Mouse (Mus musculus): Measurements from ENCODE around the gene Shkbp1.

Shkbp1 gene

DNA sequence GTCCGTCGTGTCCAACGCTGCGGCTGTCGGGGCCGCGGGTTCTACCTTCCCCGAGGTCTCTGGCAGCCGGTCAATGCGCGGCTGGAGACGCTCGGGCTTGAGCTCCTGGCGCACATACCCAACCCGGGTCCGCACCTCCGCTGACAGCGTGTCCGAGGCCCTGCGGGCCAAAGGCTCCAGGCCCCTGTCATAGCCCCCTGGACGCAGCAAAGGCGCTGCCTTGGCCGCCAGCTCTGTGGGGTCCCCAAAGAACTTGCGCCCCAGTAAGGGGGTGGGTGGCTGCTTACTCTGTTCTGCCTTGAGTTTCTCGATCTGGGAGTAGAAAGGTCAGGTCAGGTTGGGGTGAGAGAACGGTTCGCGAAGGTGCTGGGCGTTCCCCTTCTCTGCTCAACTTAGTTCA lies 8.6 kb upstream of the Shkbp1 start:
- no peak for DNase-seq

DNA sequence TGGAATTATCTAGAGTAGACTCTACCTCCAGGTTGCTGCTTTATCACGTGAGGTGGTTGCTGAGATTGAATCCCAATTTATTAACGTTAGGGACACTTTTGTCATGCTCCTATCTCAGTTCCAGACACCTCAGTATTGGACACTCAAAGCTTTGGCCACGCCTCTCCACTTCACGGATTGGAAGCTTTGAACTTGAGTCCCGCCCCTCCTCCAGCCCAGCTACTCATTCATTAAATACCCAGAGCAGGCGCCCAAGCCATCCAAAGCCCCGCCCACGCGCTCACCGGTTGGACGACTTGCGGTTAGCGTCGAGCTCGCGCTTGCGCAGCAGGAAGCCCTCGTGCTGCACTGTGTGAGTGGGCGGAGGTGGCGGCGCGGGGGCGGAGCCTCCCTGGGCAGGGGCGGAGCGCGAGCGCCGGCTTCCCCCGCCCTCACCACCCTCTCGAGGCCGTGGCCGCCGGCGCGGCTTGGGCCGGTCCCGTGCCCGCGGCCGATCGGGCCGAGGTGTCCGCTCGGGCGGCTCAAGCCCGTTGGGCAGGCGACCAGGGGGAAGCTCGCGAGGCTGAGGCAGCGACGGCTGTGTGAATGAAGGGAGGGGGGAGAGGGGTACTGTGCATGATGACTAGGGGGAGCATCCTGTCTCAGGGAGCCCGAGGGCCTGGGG lies 5.6 kb upstream of the Shkbp1 start:
- peak; percentile 99 for DNase-seq

DNA sequence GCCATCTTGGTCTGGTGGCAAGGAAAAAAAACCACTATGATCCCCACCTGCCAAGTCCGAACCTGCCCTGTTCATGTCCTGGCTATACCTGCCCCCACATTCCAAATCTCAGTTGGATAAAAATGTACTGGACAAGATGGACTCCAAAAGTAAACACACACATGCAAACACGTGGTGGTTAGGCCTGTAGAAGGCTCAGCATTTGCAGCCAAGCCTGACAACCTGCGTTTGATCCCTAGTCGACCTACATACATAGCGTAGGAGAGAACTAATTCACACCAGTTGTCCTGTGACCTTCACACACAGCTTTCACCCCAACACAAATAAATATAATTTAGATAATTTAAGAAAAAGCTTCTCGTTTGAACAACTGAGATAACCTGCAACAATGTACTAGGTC lies 4.9 kb upstream of the Shkbp1 start:
- DNase-seq: no peak

DNA sequence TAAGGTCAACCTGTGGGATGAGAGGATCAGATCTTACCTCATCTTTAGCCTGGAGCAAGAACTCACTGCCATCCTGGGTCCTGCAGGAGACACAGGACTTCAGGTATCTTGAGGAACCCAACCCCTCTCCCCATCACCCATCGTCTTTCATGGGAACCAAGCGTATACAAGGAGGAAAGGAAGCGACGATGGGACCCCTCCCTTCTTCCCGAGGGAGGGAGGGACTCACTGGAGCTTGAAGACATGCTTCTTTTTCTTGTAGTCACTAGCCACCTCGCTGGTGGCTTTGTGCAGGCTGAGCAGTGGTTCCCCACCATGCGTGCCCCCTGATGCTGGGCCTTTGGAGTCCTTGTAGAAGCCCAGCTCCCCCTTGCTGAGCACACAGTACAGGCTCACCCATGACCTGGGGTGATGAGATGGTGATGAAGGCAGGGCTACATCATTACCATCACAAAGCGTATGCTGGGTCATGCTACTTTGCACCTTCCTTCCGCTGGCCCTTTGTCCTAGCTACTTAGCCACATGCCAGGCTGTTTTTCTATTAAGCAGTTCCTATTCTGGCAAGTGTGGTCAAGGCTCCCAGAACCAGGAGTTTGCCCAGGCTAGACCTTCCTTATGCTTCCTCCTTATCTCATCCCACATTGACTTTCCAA lies 4.0 kb upstream of the Shkbp1 start:
- no peak for DNase-seq

DNA sequence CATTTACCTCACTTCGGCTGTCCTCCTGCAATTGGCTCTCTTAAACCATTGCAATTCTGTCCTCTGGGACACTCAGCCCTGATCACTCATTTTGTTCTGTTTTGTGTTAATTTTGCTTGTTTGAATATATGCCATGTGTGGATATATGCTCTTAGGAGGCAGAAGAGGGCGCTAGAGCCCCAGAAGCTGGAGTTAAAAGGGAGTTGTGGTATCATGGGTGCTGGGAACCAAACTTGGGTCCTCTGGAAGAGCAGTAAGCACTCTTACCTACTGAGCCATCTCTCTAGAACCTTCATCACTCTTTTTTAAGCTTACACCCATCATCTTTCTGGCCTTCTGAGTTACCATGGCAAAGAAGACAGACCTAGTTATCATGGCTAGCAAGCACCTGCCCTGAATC lies 3.3 kb upstream of the Shkbp1 start:
- DNase-seq: no peak

DNA sequence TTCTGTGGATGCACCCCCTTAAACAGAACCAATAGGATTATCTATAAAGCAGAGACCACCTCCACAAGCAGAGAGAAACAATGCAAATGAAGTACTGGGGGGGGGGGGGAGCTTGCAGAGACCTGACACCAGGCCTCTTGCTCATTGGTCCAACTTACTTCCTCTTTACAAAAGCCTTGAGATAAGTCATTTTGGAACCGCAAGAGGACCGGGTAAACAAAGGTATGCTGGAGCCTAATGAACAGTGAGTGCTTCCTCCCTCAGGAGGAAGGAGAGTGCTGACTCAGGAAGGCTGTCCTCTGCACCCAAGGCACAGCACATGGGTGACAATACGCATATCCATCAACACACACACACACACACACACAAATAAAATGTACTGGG lies 1.8 kb upstream of the Shkbp1 start:
- peak; percentile 39 to 54 for DNase-seq

DNA sequence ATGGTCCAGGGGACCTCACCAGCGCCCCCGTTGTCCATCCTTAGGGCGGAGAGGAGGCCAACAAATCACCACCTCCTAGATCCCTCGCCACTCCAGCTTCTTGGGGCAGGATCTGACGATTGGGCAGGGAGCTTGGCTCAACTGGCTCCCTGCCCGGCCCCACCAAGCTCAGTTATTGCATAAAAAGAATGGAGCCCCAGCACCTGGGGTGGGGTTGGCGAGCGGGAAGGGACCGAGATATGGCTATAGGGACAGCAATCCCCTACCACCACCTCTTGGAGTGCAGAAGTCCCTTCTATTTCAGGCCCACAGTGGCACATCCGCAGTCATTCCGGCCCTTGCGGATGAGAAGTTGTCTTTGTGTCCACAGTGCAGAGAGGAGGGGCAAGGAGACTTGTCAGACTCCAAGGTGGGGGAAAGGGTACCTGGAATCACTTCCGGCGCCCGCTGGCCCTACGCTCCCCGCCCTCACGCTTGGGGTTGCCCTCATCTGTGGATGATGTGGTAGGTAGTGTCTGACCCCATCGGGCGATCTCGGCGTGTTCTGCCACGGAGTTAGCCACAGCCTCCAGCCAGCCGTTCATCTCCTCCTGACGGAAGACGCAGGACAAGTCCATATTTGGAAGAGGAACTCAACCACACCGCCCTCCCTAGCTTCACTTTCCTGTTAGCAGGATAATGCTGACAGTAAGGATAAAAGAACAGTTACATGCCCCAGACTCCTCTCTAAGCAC lies 1.2 kb upstream of the Shkbp1 start, which contains the start of gene Gm20479:
Gene Gm20479, minus strand, starts transcription at position 559 of the 734 bp plus-strand sequence.
- peak; percentile 42 to 49 for DNase-seq

DNA sequence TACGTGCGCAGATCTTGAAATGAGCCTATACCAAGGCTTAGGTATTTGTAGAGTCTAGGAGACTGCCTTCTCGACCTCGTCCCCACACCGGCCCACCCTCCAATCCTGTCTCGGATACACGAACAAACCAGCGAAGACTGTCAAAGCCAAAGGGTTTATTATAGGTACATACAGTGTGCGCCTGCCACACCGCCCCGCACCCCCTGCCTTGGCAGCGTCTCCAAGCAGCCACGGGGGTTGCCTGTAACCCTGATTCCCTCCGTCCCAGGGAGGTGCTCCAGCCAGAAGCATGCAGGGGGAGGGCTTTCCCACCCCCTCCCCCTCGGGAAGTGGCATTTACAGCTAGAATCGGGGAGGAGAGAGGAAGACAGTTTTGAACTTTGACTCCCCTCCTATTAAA lies 429 bp upstream of the Shkbp1 start:
- DNase-seq: peak; percentile 59 to 63

DNA sequence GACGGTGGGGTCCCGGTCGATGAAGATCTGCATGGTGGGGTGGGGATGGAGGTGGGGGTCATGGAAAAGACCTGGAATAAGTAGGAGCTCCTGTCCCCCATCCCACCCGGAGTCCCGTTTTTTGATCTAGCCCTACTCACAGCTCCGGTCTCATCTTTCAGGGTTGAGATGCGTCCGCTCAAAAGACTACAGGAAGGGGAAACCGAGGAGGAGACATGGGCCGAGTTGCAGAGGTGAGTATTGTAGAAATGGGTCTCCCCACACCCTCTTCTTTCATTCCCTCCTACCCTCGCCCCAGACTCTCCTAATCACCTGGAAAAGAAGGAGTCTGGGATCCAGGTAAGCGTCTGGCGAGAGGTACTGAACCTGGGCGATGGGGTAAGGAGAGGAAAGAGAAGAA lies 558 bp downstream of the Shkbp1 start:
- no peak for DNase-seq

DNA sequence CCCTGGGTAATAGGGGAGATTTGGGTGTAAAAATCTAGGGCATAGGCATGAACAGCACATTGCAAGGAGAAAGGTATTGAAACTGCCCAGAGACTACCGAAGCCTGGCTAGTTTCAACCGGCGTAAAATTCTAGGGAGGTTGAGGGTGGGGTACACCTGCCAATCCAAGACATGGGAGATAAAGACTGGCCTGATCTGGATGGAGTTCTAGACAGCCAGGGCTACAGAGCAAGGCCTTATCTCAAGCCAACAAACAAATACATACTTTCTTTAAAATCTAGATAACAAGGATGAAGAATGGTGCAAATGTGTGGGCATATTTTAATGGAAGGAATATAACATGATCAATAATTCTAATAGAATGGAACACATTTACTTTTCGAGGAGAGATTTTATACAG lies 1.0 kb downstream of the Shkbp1 start:
- no peak for DNase-seq

DNA sequence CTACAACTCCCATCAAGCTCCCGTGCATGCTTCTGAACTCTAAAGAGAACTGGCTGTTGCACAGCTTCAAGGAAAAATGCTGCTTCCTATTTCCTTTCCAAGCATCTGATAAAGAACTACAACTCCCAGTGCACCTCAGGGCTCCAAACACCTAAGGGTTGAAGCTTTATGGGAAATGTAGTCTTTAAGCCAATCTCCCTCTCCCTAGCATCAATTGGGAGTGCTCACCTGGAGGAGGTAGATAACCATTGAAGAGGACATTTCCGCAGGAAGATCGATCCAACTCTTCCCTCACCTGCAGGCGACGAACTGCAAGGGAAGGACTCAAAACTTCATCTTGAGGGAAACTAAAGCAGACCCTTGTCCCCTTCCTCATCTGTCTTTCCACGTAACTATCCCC lies 1.7 kb downstream of the Shkbp1 start:
- DNase-seq: no peak

DNA sequence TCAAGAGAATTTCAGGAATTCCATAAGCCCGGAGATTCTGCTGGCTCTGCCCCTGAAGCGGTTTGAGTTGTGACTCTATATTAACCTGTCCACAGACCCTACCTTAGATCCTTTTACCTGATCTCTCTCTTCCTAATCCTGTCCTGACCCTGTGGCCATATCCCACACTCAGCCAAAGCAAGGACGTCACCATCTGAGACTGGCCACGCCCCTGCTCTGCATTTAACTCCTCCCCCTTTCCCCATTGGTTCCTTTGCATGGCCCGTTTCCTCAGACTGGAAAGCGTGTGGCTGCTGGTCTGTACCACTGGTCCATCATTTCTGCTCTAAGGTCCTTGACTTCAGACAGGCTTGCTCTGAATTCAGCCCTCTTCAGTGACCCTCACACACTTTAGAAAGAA lies 10.4 kb downstream of the Shkbp1 start:
- no peak for DNase-seq

DNA sequence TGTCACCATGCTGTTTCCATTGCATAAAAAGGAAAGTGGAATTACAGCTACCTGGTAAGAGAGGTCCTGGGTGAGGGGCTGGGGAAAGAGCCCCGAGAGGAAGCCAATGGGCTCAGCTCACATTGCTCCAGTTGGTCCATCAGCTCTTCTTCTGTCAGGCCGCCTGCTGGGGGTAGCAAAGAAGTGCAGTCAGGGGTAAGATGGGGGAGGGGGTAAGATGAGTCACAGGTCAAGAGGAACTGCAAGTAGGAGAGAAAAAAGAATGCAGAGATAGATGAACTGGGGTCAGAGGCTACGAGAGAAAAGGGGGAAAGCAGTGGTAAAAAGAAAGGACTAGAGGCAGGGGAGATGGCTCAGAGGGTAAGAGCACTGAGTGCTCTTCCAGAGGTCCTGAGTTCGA lies 13.2 kb downstream of the Shkbp1 start:
- DNase-seq: peak; percentile 62 to 66

DNA sequence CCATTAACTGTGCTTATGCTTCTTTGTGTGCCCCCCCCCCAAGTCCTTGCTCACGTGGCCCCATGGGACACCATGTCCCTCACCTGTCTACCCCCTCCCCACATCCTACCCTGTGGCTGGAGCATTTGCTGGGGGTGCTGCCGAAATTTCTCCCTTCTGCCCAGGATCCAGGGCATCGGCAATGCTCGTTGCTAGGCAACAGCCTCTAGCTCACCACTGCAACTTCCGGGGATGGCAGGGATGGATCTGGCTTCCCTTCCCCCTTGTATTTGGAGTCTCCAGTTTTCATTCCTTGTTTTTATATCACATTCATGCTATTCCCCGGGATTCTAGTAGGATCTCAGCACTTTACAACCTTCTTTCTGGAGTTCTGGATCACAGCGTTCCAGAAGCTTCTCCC lies 16.3 kb downstream of the Shkbp1 start:
- DNase-seq: no peak

DNA sequence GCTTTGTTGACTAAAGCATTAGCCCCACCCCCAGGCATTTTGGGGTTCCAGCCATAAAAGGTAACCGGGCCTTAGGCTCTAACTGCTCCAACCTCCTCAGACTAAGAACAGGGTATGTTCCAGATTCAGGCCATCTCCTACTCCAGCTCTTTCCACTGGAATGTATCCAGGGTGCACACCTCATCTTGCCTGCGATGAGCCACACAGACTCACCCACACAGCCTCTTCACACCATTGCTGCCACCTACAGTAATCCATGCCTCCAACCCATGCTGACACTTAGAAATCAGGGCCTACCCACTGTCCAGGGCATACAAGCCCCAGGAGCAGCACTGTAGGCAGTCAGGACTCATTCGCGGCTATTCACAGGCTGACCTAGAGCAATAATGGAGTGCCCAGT lies 16.7 kb downstream of the Shkbp1 start:
- DNase-seq: no peak

DNA sequence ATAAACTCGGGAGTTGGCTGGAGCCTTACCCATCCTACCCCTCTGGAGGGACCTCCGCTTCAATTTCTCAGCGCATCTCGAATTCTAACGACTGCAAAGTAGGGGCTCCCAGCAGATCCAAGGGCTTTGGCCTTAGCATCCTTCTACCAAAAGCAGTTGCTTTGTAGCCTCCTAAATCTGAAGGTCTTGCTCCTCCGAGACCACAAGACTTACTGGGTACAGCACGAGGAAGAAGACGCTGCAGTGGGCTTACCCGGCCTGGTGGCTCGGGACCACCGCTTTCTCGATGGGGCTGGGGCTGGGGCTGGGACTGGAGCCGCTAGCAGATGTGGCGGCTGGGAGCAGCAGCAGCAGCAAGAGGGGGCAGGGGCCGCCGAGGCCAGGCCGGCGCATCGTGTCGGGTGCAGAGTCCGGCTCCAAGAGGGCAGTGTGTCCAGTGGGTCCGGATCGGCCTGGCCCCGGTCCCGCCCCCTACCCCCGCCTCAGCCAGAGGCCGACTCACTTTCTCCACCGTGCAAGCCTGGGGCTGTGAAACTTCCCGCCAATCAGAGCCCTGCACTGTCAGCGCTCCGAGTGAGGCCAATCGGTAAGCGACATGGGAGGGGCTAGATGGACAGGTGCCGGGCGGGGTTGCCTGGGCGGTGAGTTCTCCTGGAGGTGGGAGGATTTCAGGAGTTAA lies 18.5 kb downstream of the Shkbp1 start, which contains the start of gene Ltbp4:
Gene Ltbp4, minus strand, starts transcription at position 518 of the 679 bp plus-strand sequence.
- peak in 1 of 2 experiments; percentile 38 for DNase-seq

DNA sequence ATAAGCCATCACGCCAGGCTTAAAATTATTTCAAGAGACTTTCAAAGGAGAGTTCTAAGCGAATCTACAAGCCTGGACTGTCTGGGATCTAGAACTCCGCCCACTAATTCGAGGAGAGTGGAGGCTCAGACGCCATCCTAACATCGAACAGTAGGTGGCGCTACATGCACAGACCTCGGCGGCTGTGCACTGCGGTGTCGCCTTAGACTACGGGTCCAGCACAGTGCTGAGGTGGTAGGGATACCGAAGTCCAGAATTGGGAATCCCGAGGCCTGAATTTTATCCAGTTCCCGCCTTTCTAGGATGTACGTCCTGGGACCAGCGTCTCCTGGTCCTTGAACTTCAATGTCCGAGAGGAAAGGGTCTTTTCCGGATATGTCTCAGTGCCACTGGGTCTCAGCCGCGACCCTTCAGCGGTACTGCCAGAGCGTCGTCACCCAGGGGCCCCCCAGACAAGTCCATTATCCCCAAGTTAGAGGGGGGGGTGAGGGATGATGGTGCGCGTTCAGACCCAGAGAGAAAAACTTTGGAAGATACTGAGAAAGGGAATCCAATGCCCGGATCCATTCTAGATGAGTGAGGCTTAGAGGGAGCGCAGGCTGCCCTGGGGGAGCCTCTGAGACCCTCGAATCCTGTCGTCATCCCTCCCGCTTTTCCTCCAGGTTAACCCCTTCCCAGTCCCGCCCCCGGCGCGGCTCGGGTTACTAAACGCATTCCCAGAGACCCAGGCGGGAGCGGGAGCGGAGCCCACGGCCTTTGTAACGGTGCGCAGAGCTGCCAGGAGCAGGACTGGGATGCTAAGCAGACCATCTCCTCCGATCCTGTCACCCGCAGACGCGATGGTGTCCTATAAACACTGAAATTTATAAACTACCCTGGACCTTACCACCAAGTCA lies 19.6 kb downstream of the Shkbp1 start:
- DNase-seq: peak; percentile 90

DNA sequence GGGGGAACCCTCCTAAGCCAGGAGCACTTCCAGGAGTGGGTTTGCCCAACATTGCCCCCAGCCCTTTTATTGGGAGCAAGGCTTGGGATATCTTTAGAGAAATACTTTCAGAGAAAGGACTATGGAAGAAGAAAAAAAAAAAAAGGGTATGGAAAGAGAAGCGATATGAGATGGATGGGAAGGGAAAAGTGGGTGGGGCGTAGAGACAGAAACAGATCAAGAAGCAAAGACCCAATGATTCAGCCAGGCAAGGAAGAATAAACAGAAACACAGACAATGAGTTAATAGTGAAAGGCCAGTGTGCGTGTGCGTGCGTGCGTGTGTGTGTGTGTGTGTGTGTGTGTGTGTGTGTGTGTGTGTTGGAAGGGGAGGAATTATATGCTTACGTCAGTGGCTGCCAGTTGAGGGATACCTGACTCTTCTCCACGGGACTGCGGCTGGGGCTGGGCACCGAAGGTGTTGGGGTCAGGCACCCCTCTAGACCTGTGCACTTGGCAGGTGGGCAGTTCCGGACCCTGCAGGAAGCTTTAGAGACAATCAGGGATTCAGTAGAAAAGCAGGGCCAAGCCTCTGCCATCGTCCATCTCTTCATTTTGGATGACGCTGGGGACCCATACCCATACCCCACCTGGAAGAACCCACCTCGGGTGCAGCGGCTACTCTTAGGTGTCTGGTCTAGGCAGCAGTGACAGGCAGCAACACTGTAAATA lies 20.7 kb downstream of the Shkbp1 start:
- DNase-seq: no peak

DNA sequence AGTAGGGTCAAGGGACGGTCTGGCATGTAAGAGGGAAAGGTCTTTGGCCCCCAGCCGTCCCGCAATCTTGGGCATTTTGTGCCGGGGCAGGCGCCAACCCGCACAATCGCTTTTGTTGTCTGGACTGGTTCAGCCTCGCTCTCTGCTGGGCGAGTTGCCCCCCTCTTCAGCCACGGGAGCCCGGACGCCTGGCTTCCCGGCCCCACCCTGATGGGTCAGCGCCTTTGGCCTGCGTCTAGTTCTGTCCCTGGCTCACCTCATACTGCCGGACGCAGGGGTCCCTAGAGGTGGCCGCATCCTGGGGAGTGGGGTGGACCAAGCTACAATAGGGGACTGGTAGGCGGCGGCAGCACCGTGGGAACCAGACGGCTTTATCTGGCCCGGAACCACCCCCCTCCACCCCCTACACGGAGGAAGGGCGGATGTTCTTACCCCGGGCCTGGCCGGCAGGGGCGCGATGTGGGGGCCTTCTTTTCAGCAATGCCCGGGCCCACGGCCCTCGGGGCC lies 21.4 kb downstream of the Shkbp1 start:
- DNase-seq: peak; percentile 56 to 57

DNA sequence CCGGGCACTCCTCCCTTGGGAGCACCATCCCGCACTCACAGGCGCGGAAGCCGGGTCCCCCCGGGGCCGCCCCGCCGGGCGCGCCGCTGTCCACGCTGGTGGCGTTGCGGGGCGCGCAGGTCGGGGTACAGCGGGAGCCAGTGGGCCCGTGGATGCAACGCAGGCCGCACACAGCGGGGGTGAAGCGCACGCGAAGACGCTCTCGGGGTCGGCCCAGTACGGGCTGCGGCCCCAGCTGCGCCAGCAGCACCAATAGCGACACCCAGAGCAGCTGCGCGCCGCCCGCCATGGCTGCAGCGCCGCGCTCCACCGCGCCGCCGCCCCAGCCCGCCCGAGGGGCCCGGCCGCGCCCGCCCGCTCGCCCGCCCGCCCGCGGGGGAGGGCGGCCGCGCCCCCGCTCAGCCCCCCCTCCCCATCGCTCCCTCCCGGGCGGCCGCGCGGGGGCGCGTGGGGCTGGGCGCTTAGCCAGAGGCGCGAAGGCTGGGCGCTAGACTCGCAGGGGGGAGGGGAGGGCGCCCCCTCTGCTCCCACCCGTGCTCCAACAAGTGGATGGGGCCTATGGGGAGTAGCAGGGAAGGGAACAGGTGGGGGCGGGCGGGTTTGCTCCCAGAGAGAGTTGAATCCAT lies 22.4 kb downstream of the Shkbp1 start:
- DNase-seq: no peak
